Mouse (Mus musculus) lung, postnatal 0 days (tissue): ENCODE data around the gene Gm21698. TPM values are rescaled to one million over a fixed set of nuclear protein-coding genes. Genes with fewer than 3 reads are reported as not detected.
"Not testable (repeated sequence)": the region's sequence is repeated elsewhere in the genome, so short reads cannot be mapped to it uniquely, and the experiment has no call there.

Experiments used
- ATAC-seq: fragments of 200-750 bp; cut with Nextera tagmentation; 2 replicates; pipeline ENCODE4 v1.8.0; 2017; ENCODE audit warnings: moderate library complexity
- DNase-seq: peaks from one replicate; pipeline ENCODE4 v3.0.0-alpha.2; 2016; ENCODE audit warnings: low spot score
- H3K27ac ChIP-seq: fragments of 300-500 bp; sonication (generic); 2 replicates; pipeline ENCODE4 v1.5.1; 2014; ENCODE audit warnings: antibody characterized with exemption, mild to moderate bottlenecking, low read length, mixed read lengths
- H3K27me3 ChIP-seq: fragments of 300-500 bp; sonication (generic); replicated peaks from 2 replicates; pipeline ENCODE4 v1.6.1; 2014; ENCODE audit warnings: low read length, mixed read lengths; ENCODE audit not compliant: insufficient read depth
- H3K36me3 ChIP-seq: fragments of 300-500 bp; sonication (generic); 2 replicates; pipeline ENCODE4 v1.6.1; 2014; ENCODE audit warnings: low read length, mixed read lengths; ENCODE audit not compliant: insufficient read depth
- H3K4me1 ChIP-seq: fragments of 300-500 bp; sonication (generic); 2 replicates; pipeline ENCODE4 v1.6.1; 2014; ENCODE audit warnings: antibody characterized with exemption, low read depth, low read length, mixed read lengths; ENCODE audit not compliant: insufficient read depth
- H3K4me2 ChIP-seq: fragments of 300-500 bp; sonication (generic); replicated peaks from 2 replicates; pipeline ENCODE4 v1.6.1; 2014; ENCODE audit warnings: low read depth, mild to moderate bottlenecking, low read length, moderate library complexity, mixed read lengths
- H3K4me3 ChIP-seq: fragments of 300-500 bp; sonication (generic); 2 replicates; pipeline ENCODE4 v1.5.1; 2014; ENCODE audit warnings: low read depth, low read length
- H3K9ac ChIP-seq: fragments of 300-500 bp; sonication (generic); replicated peaks from 2 replicates; pipeline ENCODE4 v1.6.1; 2014; ENCODE audit warnings: low read depth, mild to moderate bottlenecking
- H3K9me3 ChIP-seq: fragments of 300-500 bp; sonication (generic); 2 replicates; pipeline ENCODE4 v1.6.1; 2016; ENCODE audit warnings: low read length, mixed read lengths
- WGBS: fragments of 180-500 bp; shearing (Covaris S2); extraction: QIAGEN DNeasy Blood & Tissue Kit; methylation state at CpG from one replicate; pipeline ENCODE4 v1.1.7; 2014; 5-methylcytosine and 5-hydroxymethylcytosine counted together
- polyA plus RNA-seq: library from polyadenylated mRNA; unstranded; fragments of >200 nt; fragmentation: Nextera tagmentation; extraction: Ambion mirVana; gene quantifications from 2 replicates; pipeline ENCODE4 v1.2.1, GENCODE M21; 2015

Gene Gm21698
- polyA plus RNA-seq, 1 experiment from 2014 or later = not detected

DNA sequence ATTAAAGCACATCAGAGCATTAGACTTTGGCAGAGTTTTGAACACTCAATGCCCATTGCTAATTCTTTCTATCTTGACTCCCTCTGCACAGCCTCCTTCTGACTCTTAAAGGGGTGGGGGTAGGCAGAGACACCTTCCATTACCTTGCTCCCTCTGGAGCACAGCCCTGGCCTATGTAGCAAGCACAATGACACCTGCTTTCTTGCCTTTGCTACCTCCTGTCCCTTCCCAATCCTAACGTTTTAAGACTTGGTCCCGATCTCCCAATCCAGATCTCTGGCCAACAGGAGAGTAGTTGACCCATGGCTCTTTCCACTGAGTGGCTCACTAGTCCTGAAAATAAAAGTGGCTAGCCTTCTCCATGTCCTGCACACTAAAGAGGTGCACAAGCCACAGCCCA is 43.1 kb downstream of the Gm21698 start:
- not testable (repeated sequence) for ATAC-seq, H3K9me3 ChIP-seq, H3K9ac ChIP-seq, H3K36me3 ChIP-seq, H3K27me3 ChIP-seq, H3K4me1 ChIP-seq, H3K4me3 ChIP-seq, H3K4me2 ChIP-seq, H3K27ac ChIP-seq
- 76% methylated on average over 2 of the region's 2 CpGs for WGBS
- peak; percentile 3 for DNase-seq

- not testable (repeated sequence) for H3K27ac ChIP-seq, H3K4me2 ChIP-seq, H3K9ac ChIP-seq, H3K4me3 ChIP-seq, H3K4me1 ChIP-seq, H3K36me3 ChIP-seq, DNase-seq, ATAC-seq, H3K27me3 ChIP-seq, H3K9me3 ChIP-seq
- WGBS = 43% methylated on average over 2 of the region's 2 CpGs
Measured at GRCm38 (mm10) chr5:25942281-25942680, 46.2 kb downstream of the Gm21698 start, which contains the start of gene Gm21663. TSS of gene Gm21663 (minus strand) at chr5:25942381.

Other genes with a start within 250 kb of the Gm21698 start
- 0.53 and 0.79 TPM in 2 replicates for gene Actr3b, start 228.7 kb downstream of the Gm21698 start, polyA plus RNA-seq
- gene Gm21663, start 46.3 kb downstream of the Gm21698 start, polyA plus RNA-seq = not detected in 2 replicates
- not detected in 2 replicates for gene Gm21671, start 34.2 kb downstream of the Gm21698 start, polyA plus RNA-seq
- gene Gm21680, start 16.0 kb downstream of the Gm21698 start, polyA plus RNA-seq = not detected in 2 replicates
- gene Gm1979, start 16.1 kb upstream of the Gm21698 start, polyA plus RNA-seq = not detected in 2 replicates
- not detected in 2 replicates for gene Gm5862, start 34.3 kb upstream of the Gm21698 start, polyA plus RNA-seq
- not detected in 2 replicates for gene Speer4a, start 50.9 kb upstream of the Gm21698 start, polyA plus RNA-seq
- not detected in 2 replicates for gene Gm7347, start 69.9 kb upstream of the Gm21698 start, polyA plus RNA-seq
- not detected in 2 replicates for gene Gm10471, start 100.6 kb upstream of the Gm21698 start, polyA plus RNA-seq
- not detected in 2 replicates for gene 5031410I06Rik, start 116.7 kb upstream of the Gm21698 start, polyA plus RNA-seq
- not detected in 2 replicates for gene Gm10220, start 132.8 kb upstream of the Gm21698 start, polyA plus RNA-seq